Mouse (Mus musculus): Measurements from ENCODE around the gene Pyy. TPM values are rescaled to one million over a fixed set of nuclear protein-coding genes. Genes with fewer than 3 reads are reported as not detected.
A peak's percentile ranks its signal among the peaks of the same experiment; 100 is the strongest.

Pyy gene
- total RNA-seq (2021), result not detected

GRCm38 (mm10) chr11:102107732-102108131 lies at the start of gene Pyy:
Gene Pyy (minus strand): TSS chr11:102107832.
- DNase-seq, result no peak

GRCm38 (mm10) chr11:102156786-102157089 lies 49.1 kb upstream of the Pyy start:
- no peak for DNase-seq

- DNase-seq, result peak; percentile 88 to 89
These were observed 48.6 kb upstream of the Pyy start, which contains the start of gene Tmem101 for GRCm38 (mm10) chr11:102156039-102156785. Gene Tmem101 (minus strand): TSS chr11:102156404.

GRCm38 (mm10) chr11:102147213-102147989 lies 39.8 kb upstream of the Pyy start:
- no peak for DNase-seq

- no peak for DNase-seq
These were observed 38.9 kb upstream of the Pyy start for GRCm38 (mm10) chr11:102146531-102146930.

- DNase-seq, result no peak
These were observed 38.4 kb upstream of the Pyy start for GRCm38 (mm10) chr11:102146005-102146404.

- no peak for DNase-seq
These were observed 37.9 kb upstream of the Pyy start, which contains the start of gene Nags for GRCm38 (mm10) chr11:102145471-102146001. Gene Nags (plus strand): TSS chr11:102145513.

GRCm38 (mm10) chr11:102144957-102145470 lies 37.4 kb upstream of the Pyy start:
- no peak for DNase-seq

GRCm38 (mm10) chr11:102142355-102142754 lies 34.7 kb upstream of the Pyy start:
- no peak for DNase-seq

GRCm38 (mm10) chr11:102140508-102140907 lies 32.9 kb upstream of the Pyy start:
- peak in 1 of 2 experiments; percentile 55 for DNase-seq

- peak; percentile 45 to 62 for DNase-seq
These were observed 30.8 kb upstream of the Pyy start for GRCm38 (mm10) chr11:102138447-102138740.

GRCm38 (mm10) chr11:102137625-102138446 lies 30.2 kb upstream of the Pyy start:
- no peak for DNase-seq

- no peak for DNase-seq
These were observed 26.9 kb upstream of the Pyy start for GRCm38 (mm10) chr11:102134516-102134915.

- DNase-seq, result no peak
These were observed 9.8 kb upstream of the Pyy start for GRCm38 (mm10) chr11:102117386-102117785.

- DNase-seq, result no peak
These were observed 8.6 kb upstream of the Pyy start for GRCm38 (mm10) chr11:102116241-102116640.

- no peak for DNase-seq
These were observed 3.9 kb upstream of the Pyy start for GRCm38 (mm10) chr11:102111576-102111975.

- no peak for DNase-seq
These were observed 721 bp downstream of the Pyy start for GRCm38 (mm10) chr11:102106911-102107310.

- peak; percentile 37 to 49 for DNase-seq
These were observed 5.0 kb downstream of the Pyy start for GRCm38 (mm10) chr11:102102485-102103258.

- DNase-seq, result no peak
These were observed 6.4 kb downstream of the Pyy start, which contains the start of gene Ppy for GRCm38 (mm10) chr11:102101219-102101618. Gene Ppy (minus strand): TSS chr11:102101319.

GRCm38 (mm10) chr11:102096887-102097391 lies 10.7 kb downstream of the Pyy start:
- DNase-seq, result peak; percentile 64 to 66

- no peak for DNase-seq
These were observed 11.2 kb downstream of the Pyy start for GRCm38 (mm10) chr11:102096446-102096845.
